11 mouse cellular contexts compared by ENCODE assay signal in the genomic region with DNA sequence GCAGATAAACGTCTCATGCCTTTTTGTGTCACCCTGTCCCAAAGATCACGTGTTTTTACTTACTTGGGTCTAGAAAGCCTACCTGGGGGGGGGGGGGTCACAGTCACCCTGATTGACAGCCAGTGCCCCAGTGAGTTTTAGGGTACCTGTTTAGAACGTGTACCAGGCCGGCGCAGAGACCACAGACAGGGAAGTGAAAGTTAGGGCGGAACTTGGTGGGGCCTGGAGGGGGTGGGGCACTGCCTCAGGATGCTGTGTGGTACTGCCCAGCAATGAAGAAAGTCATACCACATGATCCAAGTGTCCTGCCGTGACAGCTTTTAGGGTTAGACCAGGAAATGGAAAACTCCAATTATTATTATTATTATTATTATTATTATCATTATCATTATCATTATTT. TPM values are rescaled to one million over a fixed set of nuclear protein-coding genes. Genes with fewer than 3 reads are reported as not detected.
A peak's percentile ranks its signal among the peaks of the same experiment; 100 is the strongest.
DNase-seq lines count a peak whose midpoint lies in the region; TF ChIP-seq lines count a peak whose summit lies in the region.
"Had no signal": no experiment of that assay in that cellular context is flagged by ENCODE, and none has a peak within 500 bp of the region (broad histone marks: within the 10 kb centered on the region; RNA-seq: fewer than 3 reads in every experiment).

No protein-coding gene starts in this region.

- 1% methylated on average over 7 of the region's 7 CpGs for WGBS in bone marrow, adult 2 months

- peak overlapping the region; percentile 49; the same call in 1 of the 2 replicates for H3K27ac ChIP-seq in bone marrow, adult 2 months (ENCODE audit: control insufficient read depth, insufficient read depth, low read depth, low read length, poor library complexity)

- 0 out of 2 replicates have a peak, but pooled peaks have one; percentile 13 for TF ChIP-seq POLR2A in bone marrow, adult 2 months (IDR thresholded peaks at IDR 0.05; ENCODE audit: borderline replicate concordance, control insufficient read depth, low read depth, low read length)

- DNase-seq in heart, adult 11 months: peak; percentile 97
- DNase-seq in heart, postnatal 25 days (ENCODE audit: low spot score): no peak
- peak; percentile 75 for DNase-seq in lung, postnatal 25 days (ENCODE audit: low spot score)
- peak; percentile 51 to 72 for DNase-seq in spleen, postnatal 14 days (ENCODE audit: low spot score in 2 of 2)
- DNase-seq in frontal cortex, postnatal 10 days (ENCODE audit: low spot score in 2 of 2): no peak
- DNase-seq in adrenal gland, postnatal 4 days (ENCODE audit: low spot score in 2 of 2): no peak
- DNase-seq in left cerebral cortex, adult 9 months (ENCODE audit: low spot score in 2 of 2): no peak
- DNase-seq: cerebellum, adult 18-20 months; heart, postnatal 14 days; left cerebral cortex, postnatal 4 days had no signal

- peaks cover 8% of the 10 kb centered on the region; the same call in 1 of the 2 replicates for H3K4me1 ChIP-seq in bone marrow, adult 2 months (ENCODE audit: control insufficient read depth, insufficient read depth, low read length)

- intact Hi-C loops in heart, postnatal 25 days (cut with DNase I): loop anchor here (1.0 to 5.0 kb wide), 2 partner anchors 96 to 369 kb away; no protein-coding TSS in a partner anchor

- no peak for TF ChIP-seq CTCF in bone marrow, adult 2 months (IDR thresholded peaks at IDR 0.05; ENCODE audit: control insufficient read depth, insufficient read depth, low read length)

- no peak overlapping the region for H3K4me3 ChIP-seq in bone marrow, adult 2 months (replicated peaks; ENCODE audit: control insufficient read depth, low read depth, low read length)

RNA-seq across cellular contexts. Expression of a gene that starts 22.3 kb away (rescaled TPM):
- 1 to 10 TPM; 6.2 to 6.7 TPM for total RNA-seq in heart, postnatal 25 days (2021)
- 14.7 and 36.8 TPM in 2 replicates for polyA plus RNA-seq in bone marrow, adult 2 months (2011; ENCODE audit: insufficient read depth, insufficient read length, low replicate concordance, missing spikeins)
- total RNA-seq in adrenal gland, postnatal 4 days (2021): 1 to 10 TPM; 5.5 to 6.2 TPM

Comparison
In these comparisons a context has a peak if more than half of its experiments do, and no peak if none do; other contexts are left out.
1. DNase-seq: peak in heart, adult 11 months (single experiment), lung, postnatal 25 days (single experiment) and spleen, postnatal 14 days (2 of 2); none in heart, postnatal 25 days (single experiment), frontal cortex, postnatal 10 days (0 of 2), adrenal gland, postnatal 4 days (0 of 2) and left cerebral cortex, adult 9 months (0 of 2).